Mouse (Mus musculus) fibroblast of lung, adult 2 months (primary cell): ENCODE data around the gene Myo18a.

Experiments used
- DNase-seq: peaks from one replicate; pipeline ENCODE4 v3.0.0-alpha.2; 2011; ENCODE audit warnings: low read depth

The Myo18a gene

GRCm38 (mm10) chr11:77771879-77772713, 9.1 kb downstream of the Myo18a start:
- DNase-seq: no peak

GRCm38 (mm10) chr11:77775701-77776400, 12.8 kb downstream of the Myo18a start:
- no peak for DNase-seq

- DNase-seq: no peak
Measured at GRCm38 (mm10) chr11:77777436-77777835, 14.4 kb downstream of the Myo18a start.

- DNase-seq: no peak
Measured at GRCm38 (mm10) chr11:77777937-77778336, 14.9 kb downstream of the Myo18a start.

GRCm38 (mm10) chr11:77779240-77779639, 16.2 kb downstream of the Myo18a start:
- no peak for DNase-seq

- DNase-seq: no peak
Measured at GRCm38 (mm10) chr11:77781088-77781487, 18.0 kb downstream of the Myo18a start.

- no peak for DNase-seq
Measured at GRCm38 (mm10) chr11:77782104-77782815, 19.2 kb downstream of the Myo18a start.

- DNase-seq: peak; percentile 85
Measured at GRCm38 (mm10) chr11:77783211-77783746, 20.2 kb downstream of the Myo18a start.

GRCm38 (mm10) chr11:77783747-77784646, 21.0 kb downstream of the Myo18a start:
- peak; percentile 74 for DNase-seq

- DNase-seq: no peak
Measured at GRCm38 (mm10) chr11:77784894-77785293, 21.8 kb downstream of the Myo18a start.

GRCm38 (mm10) chr11:77785396-77785767, 22.3 kb downstream of the Myo18a start:
- DNase-seq: no peak

- DNase-seq: peak; percentile 80
Measured at GRCm38 (mm10) chr11:77785768-77786561, 22.9 kb downstream of the Myo18a start.

GRCm38 (mm10) chr11:77787707-77788106, 24.7 kb downstream of the Myo18a start, which contains the start of gene Gm10277:
Gene Gm10277 (minus strand): TSS chr11:77787747.
- no peak for DNase-seq

- no peak for DNase-seq
Measured at GRCm38 (mm10) chr11:77789512-77789911, 26.5 kb downstream of the Myo18a start.

GRCm38 (mm10) chr11:77790286-77790685, 27.2 kb downstream of the Myo18a start:
- no peak for DNase-seq

- peak; percentile 81 for DNase-seq
Measured at GRCm38 (mm10) chr11:77791241-77791727, 28.2 kb downstream of the Myo18a start.

- no peak for DNase-seq
Measured at GRCm38 (mm10) chr11:77791752-77792565, 28.9 kb downstream of the Myo18a start.

GRCm38 (mm10) chr11:77792566-77792909, 29.5 kb downstream of the Myo18a start:
- no peak for DNase-seq

- DNase-seq: peak; percentile 95
Measured at GRCm38 (mm10) chr11:77793238-77793930, 30.3 kb downstream of the Myo18a start.
